Mouse (Mus musculus): ENCODE data around the gene Serinc4.

Serinc4 gene

GRCm38 (mm10) chr2:121396624-121397023 is 60.0 kb downstream of the Serinc4 start:
- DNase-seq (ENCODE audit: low read depth) = peak; percentile 74

Measured in c-Kit-positive CD71-negative TER-119-negative erythroid progenitor cells, embryonic 14.5 days (primary cell).